Mouse (Mus musculus): ENCODE data around the gene Pla2g4b. TPM values are rescaled to one million over a fixed set of nuclear protein-coding genes. Genes with fewer than 3 reads are reported as not detected.
A peak's percentile ranks its signal among the peaks of the same experiment; 100 is the strongest.

Pla2g4b gene
- polyA plus RNA-seq, 1 experiment from 2014 or later, result 2.3 TPM

DNA sequence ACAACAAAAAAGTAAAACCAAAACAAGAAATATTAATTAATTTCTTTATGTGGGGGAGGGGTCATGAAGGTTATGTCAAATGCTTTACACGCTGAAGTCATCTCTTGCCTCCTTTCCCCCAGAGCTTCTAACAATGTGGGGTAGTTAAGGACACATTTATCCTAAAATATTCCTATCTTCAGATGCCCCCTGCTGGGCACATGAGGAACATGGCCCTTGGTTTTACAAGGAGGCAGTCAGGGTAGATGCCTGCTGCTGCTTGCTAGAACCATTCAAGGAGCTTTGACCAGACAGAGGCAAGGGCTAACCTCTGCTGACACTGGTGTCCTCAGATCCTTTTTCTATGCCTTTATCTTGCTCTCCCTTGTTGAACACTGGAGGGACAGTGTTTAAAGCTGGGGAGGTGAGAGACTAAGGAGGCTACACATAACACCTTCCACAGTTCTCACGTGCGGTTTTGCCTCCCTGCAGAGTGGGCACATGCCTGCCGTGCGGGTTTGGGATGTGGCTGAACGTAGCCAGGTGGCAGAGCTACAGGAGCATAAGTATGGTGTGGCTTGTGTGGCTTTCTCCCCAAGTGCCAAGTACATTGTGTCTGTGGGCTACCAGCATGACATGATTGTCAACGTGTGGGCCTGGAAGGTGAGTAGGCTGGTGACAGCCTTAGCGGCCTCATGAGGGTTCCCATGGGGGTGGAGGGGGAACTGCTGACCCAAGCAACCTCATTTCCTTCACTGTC, 21.6 kb upstream of the Pla2g4b start:
- H3K9me3 ChIP-seq (ENCODE audit: control insufficient read depth, low read length), result no peaks in the 10 kb centered on the region
- no peaks in the 10 kb centered on the region for H3K36me3 ChIP-seq (ENCODE audit: control insufficient read depth, insufficient read depth, low read length)
- no peak for ATAC-seq (ENCODE audit: low FRiP score)
- no peak overlapping the region for H3K4me3 ChIP-seq (ENCODE audit: low read depth, low read length)
- H3K27me3 ChIP-seq (ENCODE audit: control insufficient read depth, insufficient read depth, low read length), result no peaks in the 10 kb centered on the region
- DNase-seq (ENCODE audit: low spot score, missing footprints), result peak; percentile 91
- WGBS, result 78% methylated on average over 8 of the region's 8 CpGs
- no peak overlapping the region for H3K4me2 ChIP-seq
- H3K27ac ChIP-seq (ENCODE audit: low read depth, low read length), result no peak overlapping the region
- no peaks in the 10 kb centered on the region for H3K4me1 ChIP-seq (ENCODE audit: control insufficient read depth, insufficient read depth, low read length)
- no peak overlapping the region for H3K9ac ChIP-seq (ENCODE audit: low read length)

DNA sequence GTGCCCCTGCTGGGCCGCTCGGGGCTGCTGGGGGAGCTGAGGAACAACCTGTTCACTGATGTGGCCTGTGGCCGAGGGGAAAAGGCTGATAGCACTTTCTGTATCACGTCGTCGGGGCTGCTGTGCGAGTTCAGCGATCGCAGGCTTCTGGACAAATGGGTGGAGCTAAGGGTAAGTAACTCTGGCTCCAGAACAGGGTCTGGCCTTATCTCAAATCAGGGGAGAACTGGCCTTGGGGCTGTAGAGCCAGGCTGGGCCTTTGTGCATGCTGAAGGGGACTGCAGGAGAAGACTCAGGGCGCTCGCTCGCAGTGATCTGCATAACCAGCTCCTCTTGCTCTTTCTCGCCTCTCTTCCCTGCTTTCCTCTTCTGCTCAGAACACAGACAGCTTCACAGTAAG, 20.3 kb upstream of the Pla2g4b start:
- no peaks in the 10 kb centered on the region for H3K4me1 ChIP-seq (ENCODE audit: control insufficient read depth, insufficient read depth, low read length)
- H3K4me3 ChIP-seq (ENCODE audit: low read depth, low read length), result no peak overlapping the region
- H3K36me3 ChIP-seq (ENCODE audit: control insufficient read depth, insufficient read depth, low read length), result no peaks in the 10 kb centered on the region; the same call in 1 of the 2 replicates
- 89% methylated on average over 13 of the region's 13 CpGs for WGBS
- no peak overlapping the region for H3K4me2 ChIP-seq
- DNase-seq (ENCODE audit: low spot score, missing footprints) (no peak), ATAC-seq (ENCODE audit: low FRiP score) (no peak)
- H3K9ac ChIP-seq (ENCODE audit: low read length), result no peak overlapping the region
- H3K27ac ChIP-seq (ENCODE audit: low read depth, low read length), result no peak overlapping the region
- H3K9me3 ChIP-seq (ENCODE audit: control insufficient read depth, low read length), result no peaks in the 10 kb centered on the region
- H3K27me3 ChIP-seq (ENCODE audit: control insufficient read depth, insufficient read depth, low read length), result no peaks in the 10 kb centered on the region

DNA sequence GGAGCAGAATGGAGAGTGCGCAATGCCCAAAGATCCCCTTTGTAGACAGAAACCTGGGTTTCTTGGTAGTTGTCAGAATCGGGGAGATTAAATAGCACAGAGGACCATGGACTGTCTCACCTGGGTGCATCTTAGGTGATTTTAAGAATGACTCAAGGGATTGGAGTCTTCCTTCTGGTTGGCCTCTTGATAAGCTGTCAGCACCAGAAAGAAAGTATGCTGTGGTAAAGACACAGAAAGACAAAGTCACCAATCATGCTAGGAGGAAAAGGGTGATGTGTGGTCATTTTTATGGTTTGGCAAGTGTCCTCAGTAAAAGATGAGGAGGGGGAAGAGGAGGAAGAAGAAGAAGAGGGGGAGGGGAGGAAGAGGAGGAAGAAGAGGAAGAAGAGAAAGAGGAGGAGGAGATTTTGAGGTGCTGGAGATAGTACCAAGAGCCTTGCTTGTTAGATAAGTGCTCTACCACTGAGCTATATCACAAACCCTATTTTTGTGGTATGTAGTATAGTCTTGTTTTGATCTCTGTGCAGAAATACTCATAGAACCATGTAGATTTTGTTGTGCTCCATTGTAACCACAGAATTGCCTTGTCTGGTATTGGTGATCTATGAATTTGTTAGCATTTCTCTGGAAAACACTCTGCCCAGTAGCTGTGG, 19.3 kb upstream of the Pla2g4b start:
- no peak overlapping the region for H3K4me3 ChIP-seq (ENCODE audit: low read depth, low read length)
- no peaks in the 10 kb centered on the region for H3K9me3 ChIP-seq (ENCODE audit: control insufficient read depth, low read length)
- H3K36me3 ChIP-seq (ENCODE audit: control insufficient read depth, insufficient read depth, low read length), result no peaks in the 10 kb centered on the region; the same call in 1 of the 2 replicates
- no peak overlapping the region for H3K4me2 ChIP-seq
- H3K27ac ChIP-seq (ENCODE audit: low read depth, low read length), result no peak overlapping the region
- H3K9ac ChIP-seq (ENCODE audit: low read length), result no peak overlapping the region
- DNase-seq (ENCODE audit: low spot score, missing footprints) (no peak), ATAC-seq (ENCODE audit: low FRiP score) (no peak)
- no peaks in the 10 kb centered on the region for H3K4me1 ChIP-seq (ENCODE audit: control insufficient read depth, insufficient read depth, low read length)
- 95% methylated on average over 2 of the region's 2 CpGs for WGBS
- no peaks in the 10 kb centered on the region for H3K27me3 ChIP-seq (ENCODE audit: control insufficient read depth, insufficient read depth, low read length)

DNA sequence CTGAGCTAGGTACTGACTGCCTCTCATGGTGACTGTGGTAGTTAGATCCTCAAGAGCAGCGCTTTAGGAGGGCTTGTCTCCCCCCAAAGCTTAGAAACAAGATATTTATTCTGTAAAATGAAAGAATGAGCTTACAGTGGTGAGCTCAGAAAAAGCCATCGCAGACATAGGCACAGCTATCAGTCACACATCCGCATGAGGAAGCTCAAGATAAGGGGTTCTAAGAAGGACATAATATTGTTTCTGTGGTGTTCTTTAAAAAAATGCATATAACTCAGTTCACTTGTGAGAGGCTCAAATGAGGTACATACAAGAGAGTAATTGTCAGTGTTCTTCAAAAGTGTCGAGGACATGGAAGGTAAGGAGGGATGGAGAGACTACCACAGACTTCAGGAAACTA, 17.3 kb upstream of the Pla2g4b start:
- Histone ChIP-seq H3K36me3 (ENCODE audit: control insufficient read depth, insufficient read depth, low read length) (peaks cover 7% of the 10 kb centered on the region), H3K4me3 (ENCODE audit: low read depth, low read length) (no peak overlapping the region), H3K27ac (ENCODE audit: low read depth, low read length) (no peak overlapping the region), H3K27me3 (ENCODE audit: control insufficient read depth, insufficient read depth, low read length) (no peaks in the 10 kb centered on the region), H3K4me1 (ENCODE audit: control insufficient read depth, insufficient read depth, low read length) (no peaks in the 10 kb centered on the region), H3K4me2 (no peak overlapping the region), H3K9me3 (ENCODE audit: control insufficient read depth, low read length) (no peaks in the 10 kb centered on the region), H3K9ac (ENCODE audit: low read length) (no peak overlapping the region)
- ATAC-seq (ENCODE audit: low FRiP score) (no peak), DNase-seq (ENCODE audit: low spot score, missing footprints) (peak; percentile 17)
- 93% methylated on average over 4 of the region's 4 CpGs for WGBS

DNA sequence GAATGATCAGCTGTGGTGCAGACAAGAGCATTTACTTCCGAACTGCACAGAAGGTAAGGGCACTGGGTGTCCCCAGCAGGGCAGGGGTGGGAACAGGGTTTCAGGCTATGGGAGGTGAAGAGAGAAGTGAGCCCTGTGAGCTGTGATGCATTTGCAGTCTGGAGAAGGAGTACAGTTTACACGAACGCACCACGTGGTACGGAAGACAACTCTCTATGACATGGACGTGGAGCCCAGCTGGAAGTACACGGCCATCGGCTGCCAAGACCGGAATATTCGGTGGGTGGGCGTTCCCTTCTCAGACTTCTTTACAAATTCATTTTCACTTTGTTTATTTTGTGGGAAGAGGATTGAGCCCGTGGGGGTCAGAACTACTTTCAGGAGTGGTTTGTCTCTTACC, 15.6 kb upstream of the Pla2g4b start:
- ATAC-seq (ENCODE audit: low FRiP score) (no peak), DNase-seq (ENCODE audit: low spot score, missing footprints) (peak; percentile 49)
- no peak overlapping the region for H3K27ac ChIP-seq (ENCODE audit: low read depth, low read length)
- H3K4me1 ChIP-seq (ENCODE audit: control insufficient read depth, insufficient read depth, low read length), result no peaks in the 10 kb centered on the region
- no peaks in the 10 kb centered on the region for H3K9me3 ChIP-seq (ENCODE audit: control insufficient read depth, low read length)
- H3K4me3 ChIP-seq (ENCODE audit: low read depth, low read length), result no peak overlapping the region
- no peak overlapping the region for H3K4me2 ChIP-seq
- 92% methylated on average over 12 of the region's 12 CpGs for WGBS
- no peak overlapping the region for H3K9ac ChIP-seq (ENCODE audit: low read length)
- no peaks in the 10 kb centered on the region for H3K27me3 ChIP-seq (ENCODE audit: control insufficient read depth, insufficient read depth, low read length)
- peaks cover 13% of the 10 kb centered on the region for H3K36me3 ChIP-seq (ENCODE audit: control insufficient read depth, insufficient read depth, low read length)

DNA sequence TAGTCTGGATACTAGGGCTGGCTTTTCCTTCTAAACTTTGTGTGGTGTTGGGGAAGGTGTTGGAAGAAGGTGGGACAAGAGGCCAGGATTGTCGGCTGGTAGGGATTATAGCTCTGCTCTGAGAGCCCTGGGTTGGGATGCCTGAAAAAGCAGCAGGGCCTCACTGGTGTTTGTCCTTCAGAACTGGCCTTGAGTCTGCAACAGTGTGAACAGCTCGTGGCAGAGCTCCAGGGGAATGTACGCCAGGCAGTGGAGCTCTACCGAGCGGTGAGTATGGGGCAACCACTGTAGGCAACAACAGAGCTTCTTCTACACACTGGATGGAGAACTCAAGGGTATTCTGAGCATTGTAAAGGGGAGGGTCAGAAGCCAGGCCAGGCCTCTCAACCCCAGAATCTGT, 8.9 kb upstream of the Pla2g4b start:
- Histone ChIP-seq H3K27me3 (ENCODE audit: control insufficient read depth, insufficient read depth, low read length) (no peaks in the 10 kb centered on the region), H3K4me2 (no peak overlapping the region), H3K36me3 (ENCODE audit: control insufficient read depth, insufficient read depth, low read length) (peaks cover 13% of the 10 kb centered on the region), H3K27ac (ENCODE audit: low read depth, low read length) (no peak overlapping the region), H3K4me3 (ENCODE audit: low read depth, low read length) (no peak overlapping the region), H3K9ac (ENCODE audit: low read length) (no peak overlapping the region), H3K4me1 (ENCODE audit: control insufficient read depth, insufficient read depth, low read length) (peaks cover 10% of the 10 kb centered on the region), H3K9me3 (ENCODE audit: control insufficient read depth, low read length) (no peaks in the 10 kb centered on the region)
- no peak for ATAC-seq (ENCODE audit: low FRiP score)
- DNase-seq (ENCODE audit: low spot score, missing footprints), result no peak
- WGBS, result 85% methylated on average over 5 of the region's 5 CpGs

DNA sequence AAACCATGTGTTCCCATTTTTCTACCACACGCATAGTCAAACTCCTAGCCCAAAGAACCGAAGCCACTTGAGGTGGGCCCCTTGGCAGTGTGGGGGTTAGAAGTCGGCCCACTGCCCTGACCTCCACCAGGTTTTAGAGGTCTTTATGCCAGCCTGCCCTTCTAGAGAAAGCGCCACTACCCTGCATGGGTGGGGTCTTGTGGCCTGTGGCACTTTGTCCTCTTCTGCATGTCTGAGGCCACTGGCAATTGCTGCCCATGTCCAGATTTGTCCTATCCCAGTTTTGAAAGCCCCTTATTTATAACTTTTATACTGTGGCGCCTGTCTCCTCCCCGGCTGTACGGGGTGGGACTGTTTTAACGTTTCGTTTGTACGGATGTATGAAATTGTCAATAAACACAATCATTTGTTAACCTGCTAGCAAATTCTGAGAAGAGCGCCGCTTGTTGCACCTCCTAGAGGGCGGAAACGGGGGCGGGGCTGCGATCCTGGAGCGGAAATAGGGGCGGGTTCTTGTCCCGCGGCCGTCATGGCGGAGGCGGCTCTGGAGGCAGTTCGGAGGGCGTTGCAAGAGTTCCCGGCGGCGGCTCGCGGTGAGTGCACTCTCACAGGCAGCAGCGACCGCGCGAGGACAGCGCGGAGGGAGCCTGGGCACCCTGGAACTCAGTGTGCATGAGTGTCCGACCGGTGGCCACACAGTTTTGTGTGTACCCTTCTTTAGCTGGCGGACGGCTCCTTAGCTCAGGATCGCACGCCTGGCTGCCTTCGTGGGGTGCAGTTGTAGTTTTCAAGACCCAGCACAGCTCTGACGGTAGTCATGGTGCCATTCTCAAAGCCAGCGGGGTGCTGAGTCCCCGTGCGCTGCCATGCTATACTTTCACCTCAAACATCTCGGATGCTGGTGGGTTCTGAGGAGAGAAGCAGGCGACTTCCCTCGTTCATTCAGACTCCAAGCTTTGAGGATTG, 6.0 kb upstream of the Pla2g4b start, which contains the start of the genes Jmjd7 and Gm28042:
Jmjd7 (plus strand) TSS at position 500 of the 966 bp plus-strand sequence.
Gm28042 (plus strand) TSS at position 510 of the 966 bp plus-strand sequence.
- peak within 1 kb of the TSS; percentile 73 for H3K9ac ChIP-seq (ENCODE audit: low read length)
- 5% methylated on average over 50 of the region's 50 CpGs for WGBS
- ATAC-seq (ENCODE audit: low FRiP score) (peak; percentile 89), DNase-seq (ENCODE audit: low spot score, missing footprints) (peak; percentile 98)
- peak within 1 kb of the TSS; percentile 69 for H3K4me3 ChIP-seq (ENCODE audit: low read depth, low read length)
- peaks cover 5% of the 10 kb centered on the region for H3K36me3 ChIP-seq (ENCODE audit: control insufficient read depth, insufficient read depth, low read length)
- no peaks in the 10 kb centered on the region for H3K27me3 ChIP-seq (ENCODE audit: control insufficient read depth, insufficient read depth, low read length)
- peak within 1 kb of the TSS; percentile 10; the same call in 1 of the 2 replicates for H3K27ac ChIP-seq (ENCODE audit: low read depth, low read length)
- H3K4me1 ChIP-seq (ENCODE audit: control insufficient read depth, insufficient read depth, low read length), result peaks cover 10% of the 10 kb centered on the region
- no peaks in the 10 kb centered on the region for H3K9me3 ChIP-seq (ENCODE audit: control insufficient read depth, low read length)
- H3K4me2 ChIP-seq, result peak within 1 kb of the TSS; percentile 65

DNA sequence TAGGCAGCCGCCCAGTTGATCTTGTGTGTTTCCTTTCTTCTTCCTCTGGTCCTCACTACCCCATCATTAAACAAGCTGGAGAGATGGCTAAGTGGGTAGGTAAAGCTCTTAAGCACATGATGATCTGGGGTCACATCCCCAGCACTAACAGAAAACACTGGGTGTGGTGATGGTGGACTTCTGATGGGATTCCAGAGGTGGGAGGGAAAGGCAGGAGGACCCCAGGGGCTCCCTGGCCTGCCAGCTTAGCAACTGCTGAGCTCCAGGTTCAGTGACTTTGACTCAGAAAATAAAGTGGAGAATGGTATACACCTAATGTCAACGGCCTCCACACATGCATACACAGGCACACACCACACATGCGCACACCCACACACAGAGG, 5.3 kb upstream of the Pla2g4b start:
- peak overlapping the region; percentile 69 for H3K4me3 ChIP-seq (ENCODE audit: low read depth, low read length)
- no peak for DNase-seq (ENCODE audit: low spot score, missing footprints)
- H3K27ac ChIP-seq (ENCODE audit: low read depth, low read length), result no peak overlapping the region; the same call in 1 of the 2 replicates
- H3K36me3 ChIP-seq (ENCODE audit: control insufficient read depth, insufficient read depth, low read length), result peaks cover 3% of the 10 kb centered on the region; the same call in 1 of the 2 replicates
- H3K4me2 ChIP-seq, result peak overlapping the region; percentile 65
- ATAC-seq (ENCODE audit: low FRiP score), result peak; percentile 52
- H3K9me3 ChIP-seq (ENCODE audit: control insufficient read depth, low read length), result no peaks in the 10 kb centered on the region
- no peaks in the 10 kb centered on the region for H3K27me3 ChIP-seq (ENCODE audit: control insufficient read depth, insufficient read depth, low read length)
- H3K4me1 ChIP-seq (ENCODE audit: control insufficient read depth, insufficient read depth, low read length), result peaks cover 10% of the 10 kb centered on the region
- peak overlapping the region; percentile 73 for H3K9ac ChIP-seq (ENCODE audit: low read length)
- WGBS, result 54% methylated on average over 3 of the region's 3 CpGs

Data from midbrain, embryonic 11.5 days (tissue).